Mouse (Mus musculus) testis, postnatal 14 days (tissue): ENCODE data around the gene Supt5.
"Not testable (repeated sequence)": the region's sequence is repeated elsewhere in the genome, so short reads cannot be mapped to it uniquely, and the experiment has no call there.

Source experiments
- DNase-seq: peaks from one replicate; pipeline ENCODE4 v3.0.0; 2021; ENCODE audit warnings: low spot score

The Supt5 gene

DNA sequence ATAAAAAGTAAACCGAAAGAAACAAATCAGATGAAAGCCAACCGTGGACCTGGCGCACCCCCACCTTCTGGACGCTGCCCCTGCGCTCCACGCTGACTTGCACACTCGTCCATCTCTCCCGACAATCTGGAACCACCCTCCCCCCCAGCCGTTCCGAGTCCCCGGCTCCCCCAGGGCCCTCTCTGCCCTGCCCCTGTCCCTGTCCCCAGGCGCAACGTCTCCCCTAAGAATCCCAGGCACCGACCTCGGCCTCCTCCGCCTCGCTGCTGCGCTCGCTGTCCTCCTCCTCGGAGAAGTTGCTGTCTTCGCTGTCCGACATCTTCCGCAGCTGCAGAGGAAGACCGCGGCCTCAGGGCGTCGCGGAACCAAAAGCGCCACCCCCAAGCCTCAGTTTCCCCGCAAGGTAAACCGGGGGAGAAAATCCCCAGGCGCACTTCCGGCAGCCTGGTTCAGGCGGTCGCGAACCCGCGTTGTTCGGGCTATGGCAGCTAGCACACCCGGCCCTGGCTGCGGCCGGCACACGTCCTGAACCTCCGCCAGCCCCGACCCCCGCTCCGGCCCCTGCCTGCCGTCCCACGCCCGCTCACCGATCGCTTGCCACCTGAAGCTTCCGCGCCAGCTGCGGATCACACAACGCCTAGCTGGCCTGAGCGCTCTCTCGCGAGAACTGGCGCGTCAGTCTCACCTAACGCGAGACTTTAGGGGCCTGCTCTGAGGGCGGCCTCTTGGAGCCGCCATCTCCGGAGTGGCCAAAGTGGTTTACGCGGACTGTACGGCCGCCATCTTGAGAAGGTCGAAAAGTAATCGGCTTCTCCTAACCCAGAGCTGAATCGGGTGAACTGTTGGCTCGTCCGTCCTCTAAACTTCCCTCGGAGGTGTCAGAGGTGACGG lies at the start of gene Supt5:
Gene Supt5, minus strand, starts transcription at position 639 of the 891 bp plus-strand sequence.
- DNase-seq = peak; percentile 99

GRCm38 (mm10) chr7:28387384-28387783 lies 48.8 kb upstream of the Supt5 start:
- not testable (repeated sequence) for DNase-seq

DNA sequence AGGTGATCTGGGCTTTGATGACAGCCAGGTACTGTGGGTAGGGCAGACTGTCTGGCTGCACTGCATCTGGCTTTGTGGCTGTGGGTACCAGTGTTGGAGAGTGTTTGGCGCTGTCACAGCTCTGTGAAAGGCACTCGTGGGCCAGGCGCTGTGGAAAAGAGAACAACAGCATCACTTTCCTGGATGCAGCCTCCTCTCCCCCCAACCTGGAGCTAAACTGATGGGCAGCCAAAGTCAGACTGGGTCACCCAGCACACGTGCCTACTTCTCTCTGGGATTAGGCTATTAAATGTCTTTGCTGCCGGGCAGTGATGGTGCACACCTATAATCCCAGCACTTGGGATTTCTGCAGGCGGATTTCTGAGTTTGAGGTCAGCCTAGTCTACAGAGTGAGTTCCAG lies 48.3 kb upstream of the Supt5 start:
- DNase-seq = not testable (repeated sequence)

DNA sequence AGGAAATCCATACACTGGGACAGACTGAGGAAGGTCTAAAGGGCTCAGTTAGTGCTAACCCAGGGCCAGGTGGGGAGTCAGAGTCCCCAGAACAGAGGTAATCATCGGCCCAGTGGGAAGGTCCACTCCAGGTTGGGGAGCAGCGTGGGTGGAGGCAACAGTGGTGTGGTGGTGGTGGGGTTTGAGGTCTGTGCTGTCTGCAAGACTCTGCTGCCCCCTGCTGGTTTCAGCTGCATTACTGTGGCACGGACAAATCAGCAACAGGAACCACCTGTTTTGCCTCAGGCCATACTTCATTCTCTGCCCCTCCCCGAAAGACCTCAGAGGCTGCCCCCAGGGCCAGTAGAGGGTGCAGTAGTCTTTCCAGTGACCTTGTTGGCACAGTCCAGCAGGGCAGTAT lies 47.9 kb upstream of the Supt5 start:
- DNase-seq = peak; percentile 61

GRCm38 (mm10) chr7:28386007-28386406 lies 47.5 kb upstream of the Supt5 start:
- no peak for DNase-seq

DNA sequence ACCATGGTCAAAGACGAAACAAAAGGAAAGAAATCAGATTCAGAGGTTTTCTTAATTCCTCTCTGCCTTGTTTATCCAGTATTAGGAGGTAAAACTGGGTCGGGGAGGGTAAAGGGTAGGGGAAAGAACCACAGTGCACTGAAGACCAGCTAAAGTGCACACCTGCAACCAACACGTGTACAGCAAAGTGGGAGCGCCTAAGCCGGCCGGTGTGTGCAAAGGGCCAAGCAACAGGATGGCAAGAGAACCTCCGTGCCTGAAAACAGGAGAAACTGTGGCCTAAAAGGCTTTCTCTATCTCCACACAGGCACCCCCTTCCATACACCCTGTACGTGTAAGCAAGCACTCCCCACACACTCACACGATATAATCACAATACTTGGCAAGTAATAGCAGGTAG lies 46.6 kb upstream of the Supt5 start:
- DNase-seq = no peak

GRCm38 (mm10) chr7:28384162-28384561 lies 45.6 kb upstream of the Supt5 start:
- no peak for DNase-seq

DNA sequence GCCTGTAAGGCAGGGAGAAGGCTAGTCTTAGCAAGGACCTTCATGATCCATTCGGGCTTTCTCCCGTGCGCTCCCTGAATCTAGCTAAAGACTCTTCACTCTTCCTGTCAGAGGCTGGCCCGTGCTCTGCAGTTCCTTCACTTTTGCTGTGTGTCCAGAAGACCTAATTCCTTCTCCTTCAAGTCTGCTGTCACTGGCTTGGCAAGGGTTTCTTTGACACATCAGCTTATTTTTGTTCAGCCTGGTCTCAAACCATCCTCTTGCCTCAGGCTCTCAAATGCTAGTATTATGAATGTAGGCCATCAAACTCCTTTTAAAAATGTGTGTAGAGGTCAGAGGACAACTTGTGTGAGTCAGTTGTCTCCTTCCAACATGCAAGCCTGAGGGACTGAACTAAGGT lies 45.1 kb upstream of the Supt5 start:
- DNase-seq = no peak

DNA sequence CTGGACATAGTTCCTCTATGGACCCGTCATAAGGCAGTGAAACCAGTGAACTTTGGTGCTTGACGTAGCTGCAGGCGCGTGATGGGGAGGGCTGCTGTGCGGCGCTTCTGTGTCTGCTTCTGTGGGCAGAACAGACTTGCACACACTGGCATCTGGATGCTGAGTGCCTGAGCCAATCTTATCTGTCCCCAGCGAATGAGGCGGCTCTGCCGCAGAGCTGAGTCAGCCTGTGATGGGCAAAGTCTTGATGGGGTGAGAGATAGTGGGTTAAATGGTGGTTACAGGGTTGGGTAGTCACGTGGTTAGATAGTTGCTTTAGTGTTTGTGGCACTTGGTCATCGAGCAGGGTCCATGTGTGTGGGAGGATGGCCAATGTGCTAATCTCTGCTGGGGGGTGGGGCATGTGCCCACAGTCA lies 44.4 kb upstream of the Supt5 start:
- DNase-seq = no peak

DNA sequence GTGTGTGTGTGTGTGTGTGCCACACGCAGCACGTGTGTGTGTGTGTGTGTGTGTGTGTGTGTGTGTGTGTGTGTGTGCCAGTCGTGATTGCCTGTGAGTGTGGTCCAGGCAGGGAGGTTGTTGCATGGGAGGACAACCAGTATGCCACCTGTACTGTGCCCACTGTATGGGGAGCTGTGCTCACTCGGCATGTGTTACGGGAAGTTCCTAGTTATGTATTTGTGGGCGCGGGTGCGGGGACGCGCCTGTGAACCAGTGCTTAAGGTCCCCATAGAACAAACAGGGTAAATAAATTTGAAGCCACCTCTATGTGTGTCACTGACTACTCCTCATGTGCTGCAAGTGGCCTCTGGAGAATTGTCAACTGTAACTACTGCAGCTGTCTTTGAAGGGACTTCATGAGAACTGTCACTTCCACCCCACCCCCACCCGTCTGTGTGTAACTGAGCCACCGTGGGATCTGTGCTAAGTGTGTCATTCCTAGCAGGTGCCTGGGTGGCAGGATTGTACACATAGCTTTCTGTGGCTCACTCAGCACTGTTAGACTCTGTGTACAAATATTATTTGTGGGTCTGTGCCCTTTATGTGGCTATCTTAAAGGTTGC lies 43.9 kb upstream of the Supt5 start:
- DNase-seq = no peak

DNA sequence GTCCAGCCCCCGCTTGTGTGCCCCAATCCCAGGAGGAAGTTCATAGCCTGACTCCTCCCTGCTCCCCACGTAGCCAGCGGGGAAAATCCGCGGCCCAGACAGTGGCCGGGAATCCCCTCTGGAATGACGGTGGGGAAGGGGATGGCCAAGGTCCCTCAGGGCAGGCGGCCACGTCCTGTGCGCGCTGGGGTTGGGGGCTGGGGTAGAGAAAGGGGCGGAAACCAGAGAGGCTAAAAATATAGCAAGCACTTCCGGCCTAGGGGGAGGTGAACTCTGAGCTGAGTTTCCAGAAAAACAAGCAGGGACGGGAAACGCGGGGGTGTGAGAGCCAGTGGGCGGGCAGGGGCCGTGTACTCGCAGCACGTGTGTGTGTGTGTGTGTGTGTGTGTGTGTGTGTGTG lies 43.4 kb upstream of the Supt5 start:
- DNase-seq = peak; percentile 84

DNA sequence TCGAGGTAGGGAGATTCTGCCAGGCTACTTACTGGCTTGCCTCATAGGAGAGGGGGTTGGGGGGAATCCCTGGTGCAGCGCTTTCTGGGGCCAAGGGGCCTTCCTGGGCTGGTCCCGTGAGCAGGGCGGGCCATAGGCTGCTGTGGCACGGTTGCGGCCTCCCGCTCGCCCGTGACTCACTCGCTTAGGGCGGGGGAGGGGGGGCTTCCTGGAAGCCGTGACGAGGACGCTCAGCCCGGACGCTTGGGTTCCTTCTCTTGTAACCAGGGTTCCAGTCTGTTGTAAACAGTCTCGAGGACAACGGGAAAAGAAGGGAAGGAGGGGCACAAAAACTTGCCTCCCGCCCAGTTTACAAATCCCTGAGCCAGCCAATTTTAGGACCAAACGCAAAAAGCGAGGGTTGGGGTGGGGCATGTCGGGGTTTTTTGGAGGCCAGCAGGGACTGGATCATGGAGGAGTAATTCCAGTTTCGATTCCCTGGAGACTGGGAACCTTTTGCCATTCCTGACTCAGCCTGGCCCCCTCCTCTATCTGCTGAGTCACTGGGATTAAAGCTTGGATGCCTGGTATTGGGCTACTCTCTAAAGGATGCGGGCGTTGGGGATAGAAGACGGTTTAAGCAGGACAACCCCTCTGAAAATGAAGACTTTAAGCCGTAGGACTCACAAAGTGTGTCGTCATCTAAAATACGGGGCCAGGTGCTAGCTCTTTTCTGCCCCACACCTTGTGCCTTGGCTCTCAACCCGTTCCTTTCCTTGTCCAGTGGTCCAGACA lies 42.7 kb upstream of the Supt5 start:
- DNase-seq = peak; percentile 76

DNA sequence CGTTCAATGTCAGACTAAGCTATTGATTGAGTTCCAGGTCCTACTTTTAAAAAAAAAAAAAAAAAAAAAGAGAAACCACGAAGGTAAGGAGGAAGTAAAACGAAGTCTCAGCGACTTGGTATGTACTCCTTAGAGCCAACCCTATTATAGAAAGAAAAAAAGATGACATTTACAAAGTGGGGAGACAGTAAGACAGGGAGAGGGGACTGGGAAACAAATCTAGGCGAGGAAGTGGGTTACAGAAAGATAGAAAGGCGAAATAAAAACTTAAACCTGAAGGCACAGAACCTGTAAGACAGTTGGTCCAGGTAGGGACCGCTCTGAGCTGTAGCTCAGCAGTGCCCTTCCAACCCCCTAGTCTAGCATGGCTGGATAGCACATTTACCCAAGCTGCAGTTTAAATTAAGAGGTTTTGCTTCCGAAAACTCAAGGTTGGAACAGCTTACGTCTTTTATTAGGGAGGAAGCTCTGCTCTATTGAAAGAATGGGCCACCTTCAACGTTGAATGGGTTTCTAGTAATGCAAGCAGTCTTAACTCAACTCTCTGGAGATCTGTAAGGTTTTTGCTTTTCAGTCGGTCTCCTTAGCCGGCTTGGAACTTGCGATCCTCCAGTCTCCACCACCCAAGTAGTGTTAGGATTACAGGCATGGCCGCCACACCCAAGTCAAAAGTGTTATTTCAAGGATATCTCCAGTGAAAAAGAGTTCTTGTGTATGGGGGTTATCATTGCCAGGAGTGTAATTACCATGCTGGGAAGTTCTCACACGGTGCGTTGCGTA lies 41.9 kb upstream of the Supt5 start, which contains the start of gene Zfp36:
Gene Zfp36, minus strand, starts transcription at position 17 of the 780 bp plus-strand sequence.
- no peak for DNase-seq

DNA sequence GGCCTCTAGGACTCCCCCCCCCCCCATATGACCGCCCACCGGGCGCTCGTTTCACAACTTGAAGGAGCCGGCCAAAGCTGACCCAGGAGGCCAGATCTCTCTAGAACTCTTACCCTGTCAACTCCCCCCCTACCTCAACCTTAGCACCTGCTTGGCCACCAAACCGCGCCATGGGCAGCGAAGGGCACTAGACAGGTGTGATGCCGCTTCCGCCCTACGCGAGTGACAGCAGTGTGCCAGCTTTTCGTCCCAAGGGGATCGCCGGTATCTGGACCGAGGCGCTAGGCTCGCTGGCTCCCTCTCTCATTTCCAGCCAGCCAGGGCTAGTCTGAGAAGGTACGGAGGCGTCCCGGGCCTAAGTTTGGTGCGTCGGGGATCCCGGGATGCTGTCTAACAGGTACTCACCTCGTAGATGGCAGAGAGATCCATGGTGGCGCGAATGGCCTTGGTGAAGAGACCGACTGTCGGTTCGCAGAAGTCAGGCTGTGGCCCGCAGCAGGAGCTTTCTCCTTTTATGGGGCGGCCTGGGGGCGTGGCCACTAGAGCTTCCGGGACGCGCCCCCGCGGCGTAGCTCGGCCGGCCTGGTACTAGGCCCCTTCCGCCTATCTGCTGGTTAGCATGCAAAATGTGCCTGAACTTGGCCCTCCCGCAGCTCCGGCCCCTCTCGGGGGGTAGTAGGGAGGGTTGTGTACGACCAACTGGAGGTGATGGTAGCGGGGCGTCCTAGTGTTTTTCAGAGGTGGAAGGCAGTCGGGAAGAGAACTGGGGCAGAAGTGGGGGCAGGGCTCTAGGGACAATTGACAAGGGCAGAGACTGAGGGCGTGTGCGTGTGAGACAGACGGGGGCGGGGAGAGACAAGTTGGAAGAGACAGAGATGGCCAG lies 40.5 kb upstream of the Supt5 start:
- DNase-seq = peak; percentile 89

- DNase-seq = no peak
These were observed 39.6 kb upstream of the Supt5 start for GRCm38 (mm10) chr7:28378066-28378690.

DNA sequence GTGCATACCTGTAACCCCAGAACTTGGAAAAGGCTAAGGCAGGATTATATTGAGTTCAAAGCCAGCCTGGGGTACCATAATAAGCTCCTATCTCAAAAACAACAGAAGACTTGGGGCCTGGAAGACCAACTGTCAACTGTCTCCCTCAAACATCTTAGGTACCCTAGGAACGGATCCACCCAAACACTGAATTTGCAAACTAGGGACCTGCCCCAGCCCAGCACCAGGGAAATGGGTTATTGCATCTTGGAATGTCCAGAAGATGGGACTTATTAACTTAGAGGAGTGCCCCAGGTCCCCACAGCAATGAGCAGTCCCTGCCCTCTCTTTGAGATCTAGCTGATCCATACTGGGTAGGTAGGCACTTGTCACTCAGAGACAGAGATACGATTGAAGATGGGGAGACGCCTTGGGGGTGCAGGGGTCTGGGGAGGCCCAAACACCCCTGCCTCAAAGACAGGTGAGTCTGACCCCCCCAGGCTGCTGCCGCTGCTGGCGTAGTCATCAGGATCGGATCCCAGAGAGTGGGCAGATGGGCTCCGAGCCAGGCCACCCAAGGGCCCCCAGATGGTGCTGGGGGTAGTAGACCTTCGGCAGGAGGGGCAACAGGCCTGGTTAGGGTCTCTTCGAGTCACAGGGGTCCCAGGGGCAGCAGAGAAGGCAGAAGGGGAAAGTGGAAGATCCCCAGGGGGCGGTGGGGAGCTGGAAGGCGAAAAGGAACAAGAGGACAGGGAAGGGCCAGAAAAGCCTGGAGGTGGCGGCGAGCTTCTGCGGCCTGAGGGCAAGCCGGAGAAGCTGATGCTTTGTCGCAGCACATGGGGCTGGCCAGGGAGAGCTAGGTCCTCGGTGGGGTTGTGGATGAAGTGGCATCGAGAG lies 38.9 kb upstream of the Supt5 start:
- no peak for DNase-seq

GRCm38 (mm10) chr7:28376011-28376771 lies 37.6 kb upstream of the Supt5 start:
- DNase-seq = peak; percentile 77

DNA sequence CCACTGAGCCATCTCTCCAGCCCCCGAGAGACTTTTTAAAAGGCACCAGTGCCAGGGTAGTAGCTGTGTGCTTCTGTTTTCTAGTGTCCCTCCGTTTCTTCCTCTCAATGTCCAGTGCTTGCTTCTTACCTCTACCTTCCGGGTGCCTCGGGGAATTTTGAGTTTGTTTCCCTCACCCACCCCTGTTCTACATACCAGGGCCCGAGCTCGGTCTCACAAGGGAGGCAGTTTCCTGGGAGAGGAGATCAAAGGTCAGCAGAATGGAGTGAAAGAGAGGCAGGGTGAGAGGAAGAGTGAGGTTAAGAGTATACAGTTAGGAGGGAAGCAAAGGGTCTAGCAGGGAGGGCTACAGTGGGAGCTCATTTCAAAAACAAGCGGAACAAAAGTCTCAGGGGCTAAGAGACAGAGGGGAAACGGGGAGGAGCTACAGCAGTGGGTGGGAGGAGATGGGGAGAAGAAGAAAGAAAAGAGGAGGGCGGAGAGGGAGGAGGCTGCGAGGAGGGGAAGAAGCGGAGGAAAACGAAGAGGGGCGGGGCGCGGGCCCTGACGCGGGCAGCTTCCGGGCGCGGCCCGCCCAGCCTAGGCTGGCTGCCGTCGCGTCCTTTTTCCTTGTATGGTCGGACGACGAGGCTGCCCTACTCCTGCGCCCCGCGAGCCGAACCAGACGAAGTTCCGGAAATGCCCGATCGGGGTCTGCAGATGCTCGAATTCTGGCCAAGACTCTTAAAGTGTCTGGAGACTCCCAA lies 36.8 kb upstream of the Supt5 start:
- DNase-seq = peak; percentile 86
